Mouse (Mus musculus) limb, embryonic 14.5 days (tissue): ENCODE measurements at regions not wholly inside any gene's neighbourhood (a gene's known extent, or its start where the extent isn't known, plus 50 kb on each side); places are given as distances from the start of the nearest gene placed in this dataset.

ENCODE experiments used
- ATAC-seq: fragments of 200-750 bp; cut with Nextera tagmentation; 2 replicates; pipeline ENCODE4 v1.8.0; 2017; ENCODE audit warnings: low read depth, moderate number of reproducible peaks, moderate TSS enrichment; ENCODE audit not compliant: low FRiP score
- DNase-seq: peaks from one replicate; pipeline ENCODE4 v3.0.0-alpha.2; 2015; ENCODE audit warnings: low spot score
- H3K27ac ChIP-seq: fragments of 300-500 bp; sonication (generic); replicated peaks from 2 replicates; pipeline ENCODE4 v1.5.1; 2014; ENCODE audit warnings: low read depth, mild to moderate bottlenecking, low read length, moderate library complexity, mixed read lengths
- H3K27me3 ChIP-seq: fragments of 300-500 bp; sonication (generic); 2 replicates; pipeline ENCODE4 v1.6.1; 2014; ENCODE audit warnings: low read length, mixed read lengths; ENCODE audit not compliant: control insufficient read depth, insufficient read depth
- H3K36me3 ChIP-seq: fragments of 300-500 bp; sonication (generic); 2 replicates; pipeline ENCODE4 v1.6.1; 2014; ENCODE audit warnings: mild to moderate bottlenecking, low read length, moderate library complexity, mixed read lengths; ENCODE audit not compliant: control insufficient read depth, insufficient read depth
- H3K4me1 ChIP-seq: fragments of 300-500 bp; sonication (generic); 2 replicates; pipeline ENCODE4 v1.6.1; 2014; ENCODE audit warnings: antibody characterized with exemption, low read length, mixed read lengths; ENCODE audit not compliant: control insufficient read depth, insufficient read depth
- H3K4me2 ChIP-seq: fragments of 300-500 bp; sonication (generic); replicated peaks from 2 replicates; pipeline ENCODE4 v1.6.1; 2014; ENCODE audit warnings: low read depth, mild to moderate bottlenecking, low read length, moderate library complexity; ENCODE audit not compliant: severe bottlenecking
- H3K4me3 ChIP-seq: fragments of 300-500 bp; sonication (generic); replicated peaks from 2 replicates; pipeline ENCODE4 v1.5.1; 2014; ENCODE audit warnings: low read length
- H3K9ac ChIP-seq: fragments of 300-500 bp; sonication (generic); 2 replicates; pipeline ENCODE4 v1.6.1; 2014; ENCODE audit warnings: mild to moderate bottlenecking, low read depth, low read length, moderate library complexity; ENCODE audit not compliant: severe bottlenecking
- H3K9me3 ChIP-seq: fragments of 300-500 bp; sonication (generic); 2 replicates; pipeline ENCODE4 v1.6.1; 2016; ENCODE audit warnings: low read length; ENCODE audit not compliant: control insufficient read depth
- POLR2A ChIP-seq: fragments of 200-500 bp; IDR thresholded peaks from 2 replicates; pipeline ENCODE4 v1.8.0; 2012; ENCODE audit warnings: inconsistent platforms, mild to moderate bottlenecking, moderate library complexity, borderline replicate concordance; ENCODE audit not compliant: insufficient read depth, insufficient read length; ENCODE audit errors: extremely low read depth
- WGBS: fragments of 180-500 bp; shearing (Covaris S2); extraction: QIAGEN DNeasy Blood & Tissue Kit; methylation state at CpG from one replicate; pipeline ENCODE4 v1.1.7; 2014; 5-methylcytosine and 5-hydroxymethylcytosine counted together

GRCm38 (mm10) chr16:75366727-75367126 is 219.1 kb downstream of the Lipi start:
- no peak for ATAC-seq
- WGBS, result 88% methylated on average over 4 of the region's 4 CpGs
- no peak for TF ChIP-seq POLR2A
- DNase-seq, result no peak
- no peaks in the 10 kb centered on the region for H3K4me1 ChIP-seq
- no peak overlapping the region for H3K27ac ChIP-seq
- H3K4me2 ChIP-seq, result no peak overlapping the region
- no peaks in the 10 kb centered on the region for H3K27me3 ChIP-seq
- no peak overlapping the region for H3K9ac ChIP-seq
- H3K4me3 ChIP-seq, result no peak overlapping the region
- H3K9me3 ChIP-seq, result no peaks in the 10 kb centered on the region
- no peaks in the 10 kb centered on the region for H3K36me3 ChIP-seq

GRCm38 (mm10) chr16:75365361-75365994 is 220.4 kb downstream of the Lipi start:
- no peaks in the 10 kb centered on the region for H3K4me1 ChIP-seq
- no peak for ATAC-seq
- H3K36me3 ChIP-seq, result no peaks in the 10 kb centered on the region
- no peak overlapping the region for H3K4me3 ChIP-seq
- no peak overlapping the region for H3K4me2 ChIP-seq
- no peak for TF ChIP-seq POLR2A
- no peak overlapping the region for H3K9ac ChIP-seq
- DNase-seq, result no peak
- 44% methylated on average over 8 of the region's 8 CpGs for WGBS
- no peaks in the 10 kb centered on the region for H3K9me3 ChIP-seq
- no peaks in the 10 kb centered on the region for H3K27me3 ChIP-seq
- H3K27ac ChIP-seq, result no peak overlapping the region

GRCm38 (mm10) chr16:75362095-75362494 is 223.8 kb downstream of the Lipi start:
- H3K4me2 ChIP-seq, result no peak overlapping the region
- no peak overlapping the region for H3K27ac ChIP-seq
- H3K4me3 ChIP-seq, result no peak overlapping the region
- H3K4me1 ChIP-seq, result no peaks in the 10 kb centered on the region
- H3K9ac ChIP-seq, result no peak overlapping the region
- no peak for ATAC-seq
- 77% methylated on average over 4 of the region's 4 CpGs for WGBS
- TF ChIP-seq POLR2A, result no peak
- no peaks in the 10 kb centered on the region for H3K27me3 ChIP-seq
- DNase-seq, result no peak
- H3K9me3 ChIP-seq, result no peaks in the 10 kb centered on the region; the same call in 1 of the 2 replicates
- H3K36me3 ChIP-seq, result no peaks in the 10 kb centered on the region

- no peaks in the 10 kb centered on the region; the same call in 1 of the 2 replicates for H3K9me3 ChIP-seq
- H3K4me2 ChIP-seq, result no peak overlapping the region
- H3K4me3 ChIP-seq, result no peak overlapping the region
- DNase-seq (no peak), ATAC-seq (no peak)
- no peak overlapping the region for H3K27ac ChIP-seq
- no peak for TF ChIP-seq POLR2A
- 90% methylated on average over 4 of the region's 4 CpGs for WGBS
- H3K9ac ChIP-seq, result no peak overlapping the region
- H3K36me3 ChIP-seq, result no peaks in the 10 kb centered on the region
- H3K27me3 ChIP-seq, result no peaks in the 10 kb centered on the region
- no peaks in the 10 kb centered on the region for H3K4me1 ChIP-seq
Observed at GRCm38 (mm10) chr16:75360791-75361190, 225.1 kb downstream of the Lipi start.

GRCm38 (mm10) chr16:75353394-75353793 is 232.5 kb downstream of the Lipi start:
- H3K27ac ChIP-seq, result no peak overlapping the region
- WGBS, result 95% methylated on average over 1 of the region's 1 CpGs
- H3K27me3 ChIP-seq, result no peaks in the 10 kb centered on the region
- H3K4me1 ChIP-seq, result no peaks in the 10 kb centered on the region
- no peak overlapping the region for H3K9ac ChIP-seq
- DNase-seq (no peak), ATAC-seq (no peak)
- no peaks in the 10 kb centered on the region; the same call in 1 of the 2 replicates for H3K9me3 ChIP-seq
- no peak overlapping the region for H3K4me2 ChIP-seq
- no peaks in the 10 kb centered on the region for H3K36me3 ChIP-seq
- no peak for TF ChIP-seq POLR2A
- H3K4me3 ChIP-seq, result no peak overlapping the region

GRCm38 (mm10) chr16:75344201-75344927 is 241.5 kb downstream of the Lipi start:
- no peak overlapping the region for H3K4me3 ChIP-seq
- no peak for DNase-seq
- H3K27me3 ChIP-seq, result no peaks in the 10 kb centered on the region
- H3K4me2 ChIP-seq, result no peak overlapping the region
- no peaks in the 10 kb centered on the region for H3K4me1 ChIP-seq
- H3K9me3 ChIP-seq, result no peaks in the 10 kb centered on the region
- no peak overlapping the region for H3K9ac ChIP-seq
- no peak for TF ChIP-seq POLR2A
- no peaks in the 10 kb centered on the region for H3K36me3 ChIP-seq
- no peak overlapping the region for H3K27ac ChIP-seq
- ATAC-seq, result no peak
- 83% methylated on average over 8 of the region's 8 CpGs for WGBS
